Mouse (Mus musculus) kidney, adult 2 months (tissue): Measurements from ENCODE around the gene Olfr71. TPM values are rescaled to one million over a fixed set of nuclear protein-coding genes. Genes with fewer than 3 reads are reported as not detected.

Source experiments
- DNase-seq: peaks from one replicate; pipeline ENCODE4 v3.0.0; 2021
- H3K27ac ChIP-seq: fragments of 200-500 bp; 2 replicates; pipeline ENCODE4 v1.5.1; 2012; ENCODE audit warnings: low read depth, low read length, control low read depth, inconsistent platforms; ENCODE audit not compliant: insufficient read depth
- H3K27me3 ChIP-seq: fragments of 200-500 bp; replicated peaks from 2 replicates; pipeline ENCODE4 v1.6.1; 2012; ENCODE audit warnings: mild to moderate bottlenecking, moderate library complexity, low read length, inconsistent platforms; ENCODE audit not compliant: control insufficient read depth, insufficient read depth
- H3K36me3 ChIP-seq: fragments of 200-500 bp; 2 replicates; pipeline ENCODE4 v1.6.1; 2012; ENCODE audit warnings: mild to moderate bottlenecking, moderate library complexity, low read length, inconsistent platforms; ENCODE audit not compliant: control insufficient read depth, insufficient read depth
- H3K4me1 ChIP-seq: fragments of 200-500 bp; 2 replicates; pipeline ENCODE4 v1.6.1; 2011; ENCODE audit warnings: low read length; ENCODE audit not compliant: control insufficient read depth, insufficient read depth
- H3K4me3 ChIP-seq: fragments of 200-500 bp; 2 replicates; pipeline ENCODE4 v1.5.1; 2011; ENCODE audit warnings: mild to moderate bottlenecking, low read depth, low read length, control low read depth; ENCODE audit not compliant: insufficient read depth
- CTCF ChIP-seq: fragments of 200-500 bp; conservative IDR thresholded peaks from 2 replicates; pipeline ENCODE4 v1.5.1; 2011; ENCODE audit warnings: low read depth, mild to moderate bottlenecking, control low read depth, low read length, moderate library complexity, mixed read lengths; ENCODE audit not compliant: insufficient read depth, insufficient read length
- POLR2A ChIP-seq: fragments of 200-500 bp; IDR thresholded peaks from one replicate; pipeline ENCODE4 v1.6.1; 2011; ENCODE audit warnings: low read depth, low read length, control low read depth
- WGBS: fragments of 180-500 bp; shearing (Covaris S2); methylation state at CpG from one replicate; pipeline ENCODE4 v1.1.7; 2018; 5-methylcytosine and 5-hydroxymethylcytosine counted together
- polyA plus RNA-seq: library from polyadenylated mRNA; depleted of rRNA; stranded (reverse); fragments of >200 nt; gene quantifications from 2 replicates; pipeline ENCODE4 v1.2.3, GENCODE M21; 2012

Gene Olfr71
- polyA plus RNA-seq, 1 experiment = not detected

GRCm38 (mm10) chr4:43713652-43714219 is 3.7 kb upstream of the Olfr71 start:
- WGBS = 21% methylated on average over 7 of the region's 7 CpGs
- H3K27me3 ChIP-seq = no peaks in the 10 kb centered on the region

GRCm38 (mm10) chr4:43711821-43712220 is 1.8 kb upstream of the Olfr71 start:
- TF ChIP-seq POLR2A (no peak), CTCF (peak; percentile 83)
- H3K4me3 ChIP-seq = no peak overlapping the region
- peak; percentile 83 for DNase-seq
- whole genome bisulfite sequencing = 0% methylated on average over 2 of the region's 2 CpGs
- H3K36me3 ChIP-seq = no peaks in the 10 kb centered on the region
- no peak overlapping the region for H3K27ac ChIP-seq
- H3K27me3 ChIP-seq = no peaks in the 10 kb centered on the region
- H3K4me1 ChIP-seq = peaks cover 6% of the 10 kb centered on the region; the same call in 1 of the 2 replicates

More at GRCm38 (mm10) chr4:43713652-43714219, 3.7 kb upstream of the Olfr71 start:
- Histone ChIP-seq H3K4me3 (no peak overlapping the region), H3K27ac (peak overlapping the region; percentile 18; the same call in 1 of the 2 replicates), H3K36me3 (no peaks in the 10 kb centered on the region), H3K4me1 (peaks cover 6% of the 10 kb centered on the region; the same call in 1 of the 2 replicates)
- DNase-seq = peak; percentile 84
- TF ChIP-seq POLR2A (no peak), CTCF (no peak)

GRCm38 (mm10) chr4:43705991-43706390 is 4.1 kb downstream of the Olfr71 start:
- WGBS = 57% methylated on average over 13 of the region's 13 CpGs
- H3K27me3 ChIP-seq = no peaks in the 10 kb centered on the region
- no peak overlapping the region for H3K27ac ChIP-seq
- TF ChIP-seq POLR2A (no peak), CTCF (no peak)
- no peak for DNase-seq
- 0 out of 2 replicates have a peak, but pooled peaks cover 3% of the 10 kb centered on the region for H3K4me1 ChIP-seq
- H3K4me3 ChIP-seq = no peak overlapping the region
- H3K36me3 ChIP-seq = no peaks in the 10 kb centered on the region

GRCm38 (mm10) chr4:43703851-43704250 is 6.2 kb downstream of the Olfr71 start:
- Histone ChIP-seq H3K36me3 (no peaks in the 10 kb centered on the region), H3K4me1 (no peaks in the 10 kb centered on the region), H3K27ac (no peak overlapping the region), H3K27me3 (no peaks in the 10 kb centered on the region), H3K4me3 (no peak overlapping the region)
- peak; percentile 65 for DNase-seq
- TF ChIP-seq CTCF (no peak), POLR2A (no peak)
- WGBS = 62% methylated on average over 8 of the region's 8 CpGs

GRCm38 (mm10) chr4:43703439-43703838 is 6.6 kb downstream of the Olfr71 start:
- DNase-seq = no peak
- H3K4me3 ChIP-seq = no peak overlapping the region
- H3K36me3 ChIP-seq = no peaks in the 10 kb centered on the region
- no peaks in the 10 kb centered on the region for H3K4me1 ChIP-seq
- 81% methylated on average over 6 of the region's 6 CpGs for WGBS
- TF ChIP-seq CTCF (peak; percentile 31; the same call in 1 of the 2 replicates), POLR2A (no peak)
- H3K27ac ChIP-seq = no peak overlapping the region
- H3K27me3 ChIP-seq = no peaks in the 10 kb centered on the region

GRCm38 (mm10) chr4:43700707-43701106 is 9.3 kb downstream of the Olfr71 start, which contains the start of gene Olfr70:
TSS of gene Olfr70 (minus strand) at chr4:43700807.
- Histone ChIP-seq H3K4me3 (no peak within 1 kb of the TSS), H3K4me1 (no peaks in the 10 kb centered on the region), H3K27me3 (no peaks in the 10 kb centered on the region), H3K27ac (no peak within 1 kb of the TSS), H3K36me3 (no peaks in the 10 kb centered on the region)
- WGBS = 94% methylated on average over 6 of the region's 6 CpGs
- DNase-seq = no peak
- TF ChIP-seq POLR2A (no peak), CTCF (no peak)

GRCm38 (mm10) chr4:43696561-43696960 is 13.5 kb downstream of the Olfr71 start:
- Histone ChIP-seq H3K4me1 (peaks cover 2% of the 10 kb centered on the region; the same call in 1 of the 2 replicates), H3K4me3 (no peak overlapping the region), H3K27ac (no peak overlapping the region), H3K27me3 (no peaks in the 10 kb centered on the region), H3K36me3 (no peaks in the 10 kb centered on the region)
- TF ChIP-seq POLR2A (no peak), CTCF (no peak)
- DNase-seq = no peak
- 93% methylated on average over 13 of the region's 13 CpGs for WGBS
